Mouse (Mus musculus) E14TG2a.4 (cell line): ENCODE measurements around the gene Katnal1.

ENCODE experiments used
- CTCF ChIP-seq: conservative IDR thresholded peaks from 2 replicates; pipeline ENCODE4 v1.5.1; 2014; ENCODE audit warnings: low read length
- NANOG ChIP-seq: IDR thresholded peaks from 2 replicates; pipeline ENCODE4 v1.6.1; 2014; ENCODE audit warnings: borderline replicate concordance, low read length, mixed read lengths
- POU5F1 ChIP-seq: IDR thresholded peaks from 2 replicates; pipeline ENCODE4 v1.6.1; 2014; ENCODE audit warnings: low read length, borderline replicate concordance

- TF ChIP-seq CTCF (no peak), NANOG (no peak), POU5F1 (no peak)
Measured at GRCm38 (mm10) chr5:148935871-148936270, 6.8 kb upstream of the Katnal1 start.
